Mouse (Mus musculus) embryonic facial prominence, embryonic 11.5 days (tissue): ENCODE data around the gene Dnase2b. TPM values are rescaled to one million over a fixed set of nuclear protein-coding genes. Genes with fewer than 3 reads are reported as not detected.

ENCODE experiments used
- ATAC-seq: fragments of 200-750 bp; cut with Nextera tagmentation; replicated peaks from 2 replicates; pipeline ENCODE4 v1.8.0; 2017; ENCODE audit warnings: low read depth; ENCODE audit not compliant: insufficient number of reproducible peaks, low FRiP score, low TSS enrichment
- DNase-seq: peaks from one replicate; pipeline ENCODE4 v3.0.0-alpha.2; 2015; ENCODE audit warnings: low spot score
- H3K27ac ChIP-seq: fragments of 300-500 bp; sonication (generic); replicated peaks from 2 replicates; pipeline ENCODE4 v1.5.1; 2014; ENCODE audit warnings: mild to moderate bottlenecking, low read depth, low read length, control low read depth
- H3K27me3 ChIP-seq: fragments of 300-500 bp; sonication (generic); 2 replicates; pipeline ENCODE4 v1.6.1; 2014; ENCODE audit warnings: mild to moderate bottlenecking, low read length, moderate library complexity, mixed read lengths; ENCODE audit not compliant: control insufficient read depth, insufficient read depth
- H3K36me3 ChIP-seq: fragments of 300-500 bp; sonication (generic); replicated peaks from 2 replicates; pipeline ENCODE4 v1.6.1; 2014; ENCODE audit warnings: low read depth, mild to moderate bottlenecking, low read length, moderate library complexity, mixed read lengths; ENCODE audit not compliant: control insufficient read depth, insufficient read depth
- H3K4me1 ChIP-seq: fragments of 300-500 bp; sonication (generic); 2 replicates; pipeline ENCODE4 v1.6.1; 2014; ENCODE audit warnings: low read length, mixed read lengths; ENCODE audit not compliant: control insufficient read depth, insufficient read depth
- H3K4me2 ChIP-seq: fragments of 300-500 bp; sonication (generic); 2 replicates; pipeline ENCODE4 v1.6.1; 2014; ENCODE audit warnings: low read depth, mild to moderate bottlenecking, control low read depth, low read length, moderate library complexity
- H3K4me3 ChIP-seq: fragments of 300-500 bp; sonication (generic); 2 replicates; pipeline ENCODE4 v1.5.1; 2014; ENCODE audit warnings: low read depth, low read length, control low read depth
- H3K9ac ChIP-seq: fragments of 300-500 bp; sonication (generic); replicated peaks from 2 replicates; pipeline ENCODE4 v1.6.1; 2014; ENCODE audit warnings: mild to moderate bottlenecking, control low read depth, low read length
- H3K9me3 ChIP-seq: fragments of 300-500 bp; sonication (generic); replicated peaks from 2 replicates; pipeline ENCODE4 v1.6.1; 2016; ENCODE audit warnings: mild to moderate bottlenecking, low read length, inconsistent platforms, mixed read lengths; ENCODE audit not compliant: control insufficient read depth
- WGBS: fragments of 180-500 bp; shearing (Covaris S2); extraction: QIAGEN DNeasy Blood & Tissue Kit; methylation state at CpG from one replicate; pipeline ENCODE4 v1.1.7; 2014; 5-methylcytosine and 5-hydroxymethylcytosine counted together
- polyA plus RNA-seq: library from polyadenylated mRNA; unstranded; fragments of >200 nt; fragmentation: Nextera tagmentation; extraction: Ambion mirVana; gene quantifications from 2 replicates; pipeline ENCODE4 v1.2.1, GENCODE M21; 2014

The Dnase2b gene
- polyA plus RNA-seq, 1 experiment from 2014 or later = not detected

DNA sequence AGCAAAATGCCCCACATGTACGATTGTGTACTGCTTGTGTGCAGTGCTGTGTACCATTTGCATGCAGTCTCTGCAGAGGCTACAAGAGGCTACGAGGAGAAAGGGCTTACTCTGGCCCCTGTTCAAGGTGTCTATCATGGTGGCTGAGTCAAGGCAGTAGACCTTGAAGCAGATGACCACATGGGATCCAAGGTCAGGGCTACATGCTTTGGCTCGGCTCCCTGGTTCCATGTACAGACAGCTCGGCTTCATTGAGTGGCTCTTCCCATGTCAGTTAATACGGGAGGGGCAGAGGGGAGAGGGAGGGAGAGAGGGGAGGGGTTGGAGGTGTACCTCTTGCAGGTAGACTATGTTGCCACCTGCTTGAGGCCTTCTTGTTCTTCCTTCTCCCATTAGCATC lies 37.0 kb upstream of the Dnase2b start:
- DNase-seq (no peak), ATAC-seq (no peak)
- Histone ChIP-seq H3K9me3 (no peaks in the 10 kb centered on the region), H3K27me3 (no peaks in the 10 kb centered on the region), H3K4me1 (no peaks in the 10 kb centered on the region), H3K4me3 (no peak overlapping the region), H3K36me3 (no peaks in the 10 kb centered on the region), H3K9ac (no peak overlapping the region), H3K27ac (no peak overlapping the region), H3K4me2 (no peak overlapping the region)
- 86% methylated on average over 5 of the region's 5 CpGs for WGBS

DNA sequence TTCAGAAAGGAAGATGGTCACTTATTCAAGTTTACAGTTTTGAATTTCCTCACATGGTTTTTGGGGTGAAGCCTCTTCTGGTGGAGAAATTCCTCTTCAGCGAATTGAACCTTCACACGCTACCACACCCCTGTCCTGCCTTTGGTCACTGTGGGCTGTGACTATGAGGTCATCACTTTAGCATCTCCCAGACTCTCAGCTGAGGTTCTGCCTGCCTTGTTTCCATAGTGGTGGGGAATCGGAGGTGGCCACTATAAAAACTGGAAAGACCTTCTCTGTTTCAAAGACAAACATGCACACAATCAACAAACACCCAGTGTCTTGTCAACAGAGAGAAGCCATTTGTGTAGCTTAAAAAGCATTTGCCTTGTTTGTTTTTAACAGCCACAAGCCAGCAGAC lies 35.8 kb upstream of the Dnase2b start, which contains the start of gene 4930503B20Rik:
4930503B20Rik (minus strand) TSS at position 101 of the 400 bp plus-strand sequence.
- H3K36me3 ChIP-seq = no peaks in the 10 kb centered on the region
- H3K9me3 ChIP-seq = no peaks in the 10 kb centered on the region
- no peak within 1 kb of the TSS for H3K4me3 ChIP-seq
- no peaks in the 10 kb centered on the region for H3K27me3 ChIP-seq
- 88% methylated on average over 3 of the region's 3 CpGs for WGBS
- H3K9ac ChIP-seq = no peak within 1 kb of the TSS
- no peaks in the 10 kb centered on the region for H3K4me1 ChIP-seq
- no peak within 1 kb of the TSS for H3K27ac ChIP-seq
- ATAC-seq = no peak
- no peak within 1 kb of the TSS for H3K4me2 ChIP-seq
- no peak for DNase-seq

DNA sequence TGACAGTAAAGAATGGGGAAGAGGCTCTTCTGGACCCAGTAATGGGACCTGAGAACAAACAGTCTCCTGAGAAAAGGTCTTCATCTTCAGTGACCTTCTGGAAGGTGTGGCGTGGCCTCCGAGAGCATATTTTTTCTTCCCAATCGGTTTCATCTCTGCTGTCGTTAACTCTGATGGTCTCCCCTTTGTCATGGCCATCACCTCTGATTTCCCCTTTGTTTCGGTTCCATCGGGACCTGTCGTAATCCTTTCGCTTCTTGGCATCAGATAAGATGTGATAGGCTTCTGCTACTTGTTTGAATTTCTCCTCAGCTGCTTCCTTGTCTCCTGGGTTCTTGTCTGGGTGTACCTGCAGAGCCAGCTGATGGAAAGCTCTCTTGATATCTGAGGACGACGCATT lies 35.3 kb upstream of the Dnase2b start:
- ATAC-seq = no peak

DNA sequence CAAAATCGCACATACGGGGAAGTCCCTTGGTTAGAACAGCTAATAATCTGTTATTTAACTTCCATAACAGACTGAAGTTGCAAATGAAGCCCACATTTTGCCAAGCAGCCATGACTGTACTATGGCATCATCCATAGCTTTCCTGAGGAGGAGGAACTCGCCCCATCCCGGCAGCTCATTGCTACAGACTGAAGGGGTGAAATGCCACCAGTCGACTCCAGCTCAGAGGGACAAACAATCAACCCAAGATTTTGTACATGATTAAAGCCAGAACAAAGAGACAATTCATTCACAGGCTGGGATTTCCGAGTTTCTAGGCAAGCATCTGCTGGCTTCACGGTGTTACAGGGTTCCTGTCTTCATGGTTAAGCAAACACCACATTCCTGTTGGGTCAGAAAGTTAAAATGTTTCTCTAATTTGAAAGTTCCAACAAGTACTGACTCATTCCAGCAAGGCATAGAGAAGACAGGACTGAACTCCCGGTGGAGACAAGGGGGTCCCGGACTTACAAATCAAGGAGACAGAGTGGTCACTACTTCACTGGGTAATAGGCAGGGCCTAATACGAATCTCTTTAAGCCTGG lies 34.0 kb upstream of the Dnase2b start:
- Histone ChIP-seq H3K4me2 (no peak overlapping the region), H3K4me1 (no peaks in the 10 kb centered on the region), H3K27me3 (no peaks in the 10 kb centered on the region), H3K27ac (no peak overlapping the region), H3K4me3 (no peak overlapping the region), H3K9ac (no peak overlapping the region), H3K9me3 (no peaks in the 10 kb centered on the region), H3K36me3 (no peaks in the 10 kb centered on the region)
- ATAC-seq = no peak
- DNase-seq = peak; percentile 0
- WGBS = 53% methylated on average over 10 of the region's 10 CpGs

More for the DNA sequence above, 35.3 kb upstream of the Dnase2b start:
- Histone ChIP-seq H3K36me3 (no peaks in the 10 kb centered on the region), H3K4me2 (no peak overlapping the region), H3K4me3 (no peak overlapping the region), H3K9ac (no peak overlapping the region), H3K9me3 (no peaks in the 10 kb centered on the region), H3K27ac (no peak overlapping the region), H3K27me3 (no peaks in the 10 kb centered on the region), H3K4me1 (no peaks in the 10 kb centered on the region)
- WGBS = 92% methylated on average over 10 of the region's 10 CpGs
- DNase-seq = no peak

DNA sequence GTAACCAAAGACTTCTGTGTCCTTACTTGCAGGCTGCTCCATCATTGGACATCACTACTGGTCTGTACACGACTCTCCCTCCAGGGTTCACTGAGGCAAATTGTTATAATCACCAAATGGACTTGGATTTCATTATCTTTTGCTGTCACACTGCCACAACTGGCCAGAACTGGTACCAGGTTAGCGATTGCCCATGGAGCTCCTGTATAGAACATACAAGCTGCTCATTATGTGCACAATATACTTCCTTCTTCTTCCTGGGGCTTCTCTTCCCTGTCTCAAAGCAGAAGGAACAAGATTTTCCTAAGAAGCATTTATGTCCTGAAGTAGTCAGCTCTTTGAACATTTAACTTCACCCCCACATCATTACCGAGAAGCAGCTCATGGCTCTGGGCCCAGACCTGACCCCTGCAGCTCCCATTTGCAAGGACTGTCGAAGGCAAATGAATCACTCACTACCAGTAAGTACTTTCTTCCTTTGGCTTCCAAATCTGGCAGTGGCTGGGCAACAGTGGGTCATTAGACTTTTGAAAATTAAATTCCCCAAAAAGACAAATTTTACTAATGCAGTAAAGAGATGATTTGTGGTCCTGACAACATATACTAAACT lies 26.5 kb upstream of the Dnase2b start:
- H3K27me3 ChIP-seq = no peaks in the 10 kb centered on the region
- H3K9me3 ChIP-seq = no peaks in the 10 kb centered on the region
- no peak for ATAC-seq
- DNase-seq = no peak
- no peak overlapping the region for H3K27ac ChIP-seq
- no peaks in the 10 kb centered on the region for H3K4me1 ChIP-seq
- no peaks in the 10 kb centered on the region for H3K36me3 ChIP-seq
- H3K9ac ChIP-seq = no peak overlapping the region
- no peak overlapping the region for H3K4me2 ChIP-seq
- no peak overlapping the region for H3K4me3 ChIP-seq
- WGBS = 63% methylated on average over 4 of the region's 4 CpGs

DNA sequence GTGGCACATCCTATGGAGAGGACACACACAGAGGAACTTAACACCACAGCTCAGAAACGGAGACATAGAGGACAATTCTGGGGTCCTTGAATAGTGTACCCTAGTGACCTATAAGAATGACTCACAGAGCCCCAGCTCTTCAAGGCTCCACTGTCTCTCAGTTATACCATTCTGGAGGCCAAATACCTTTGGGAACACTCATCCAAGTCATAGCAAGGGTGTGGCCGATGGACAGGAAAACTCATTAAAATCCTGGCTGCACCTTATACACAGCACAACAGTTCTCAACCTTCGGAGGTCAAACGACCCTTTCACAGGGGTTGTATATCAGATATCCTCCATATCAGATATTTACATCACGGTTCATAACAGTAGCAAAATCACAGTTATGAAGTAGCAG lies 17.1 kb upstream of the Dnase2b start:
- H3K36me3 ChIP-seq = no peaks in the 10 kb centered on the region
- no peaks in the 10 kb centered on the region for H3K9me3 ChIP-seq
- H3K27ac ChIP-seq = no peak overlapping the region
- DNase-seq = no peak
- no peak overlapping the region for H3K4me2 ChIP-seq
- WGBS = 87% methylated on average over 5 of the region's 5 CpGs
- no peak overlapping the region for H3K9ac ChIP-seq
- no peaks in the 10 kb centered on the region for H3K27me3 ChIP-seq
- no peaks in the 10 kb centered on the region for H3K4me1 ChIP-seq
- no peak overlapping the region for H3K4me3 ChIP-seq
- no peak for ATAC-seq

DNA sequence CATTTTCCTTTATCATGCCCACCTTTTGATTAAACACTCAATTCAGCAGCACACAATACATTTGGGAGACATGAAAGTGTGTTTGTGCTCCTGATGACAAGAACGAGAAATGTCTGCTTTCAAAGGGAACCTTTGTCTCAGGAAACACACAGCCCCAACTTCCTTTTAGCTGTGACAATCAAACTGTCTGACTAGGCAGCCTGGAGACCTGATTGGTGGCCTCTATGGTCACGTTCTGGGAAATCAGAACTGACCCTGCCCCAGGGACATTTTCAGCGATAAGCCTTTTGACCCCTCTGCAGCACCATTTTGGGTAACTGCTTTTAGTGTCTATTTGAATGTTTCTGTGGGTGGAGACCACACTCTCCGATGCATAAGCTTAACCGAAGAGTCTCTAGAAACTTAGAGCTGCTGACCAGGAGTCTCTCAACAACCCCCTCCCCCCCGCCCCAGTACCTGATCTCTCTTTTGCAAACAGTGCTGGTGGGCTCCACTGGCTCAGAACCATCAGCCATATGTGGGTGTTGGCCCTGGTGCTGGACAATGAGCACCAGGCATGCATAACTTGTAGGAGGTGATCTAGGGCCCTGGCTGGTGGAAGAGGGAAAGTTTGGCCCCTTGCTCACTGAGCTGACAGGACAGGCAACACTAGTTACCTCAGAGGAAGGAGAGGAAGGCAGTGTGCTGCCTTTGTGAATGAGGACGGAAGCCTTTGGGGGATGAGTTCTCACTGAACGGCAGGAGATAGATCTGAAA lies 13.0 kb upstream of the Dnase2b start:
- 56% methylated on average over 8 of the region's 8 CpGs for WGBS
- H3K4me3 ChIP-seq = no peak overlapping the region
- DNase-seq (no peak), ATAC-seq (no peak)
- H3K27ac ChIP-seq = no peak overlapping the region
- H3K9ac ChIP-seq = no peak overlapping the region
- no peaks in the 10 kb centered on the region for H3K4me1 ChIP-seq
- H3K9me3 ChIP-seq = no peaks in the 10 kb centered on the region
- H3K4me2 ChIP-seq = no peak overlapping the region
- no peaks in the 10 kb centered on the region for H3K36me3 ChIP-seq
- H3K27me3 ChIP-seq = no peaks in the 10 kb centered on the region

DNA sequence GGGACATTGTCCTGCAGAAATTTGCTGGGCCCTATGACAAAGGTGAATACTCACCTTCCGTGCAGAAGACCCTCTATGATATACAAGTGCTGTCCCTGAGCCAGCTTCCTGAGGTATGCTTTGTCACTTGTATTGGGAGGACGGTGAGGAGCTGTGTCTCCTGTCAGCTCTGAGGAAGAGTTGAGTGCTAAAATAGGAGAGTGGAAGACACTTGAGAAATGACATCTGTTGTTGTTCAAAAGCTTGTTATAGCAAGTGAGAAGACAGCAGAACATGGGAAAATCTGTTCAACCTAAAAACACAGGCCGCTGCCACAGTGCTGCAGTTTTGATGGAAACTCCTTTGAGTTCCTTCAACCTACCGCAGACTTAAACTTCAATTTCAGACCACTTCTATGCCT lies 10.4 kb upstream of the Dnase2b start:
- Histone ChIP-seq H3K4me1 (no peaks in the 10 kb centered on the region), H3K9ac (no peak overlapping the region), H3K27me3 (no peaks in the 10 kb centered on the region), H3K4me3 (no peak overlapping the region), H3K36me3 (no peaks in the 10 kb centered on the region), H3K9me3 (no peaks in the 10 kb centered on the region), H3K4me2 (no peak overlapping the region), H3K27ac (no peak overlapping the region)
- ATAC-seq = no peak
- WGBS = 92% methylated on average over 4 of the region's 4 CpGs
- no peak for DNase-seq
